Mouse (Mus musculus): ENCODE data around the gene BC024978. TPM values are rescaled to one million over a fixed set of nuclear protein-coding genes. Genes with fewer than 3 reads are reported as not detected.

The BC024978 gene
- polyA plus RNA-seq, 1 experiment from 2014 or later: 1.7 TPM

DNA sequence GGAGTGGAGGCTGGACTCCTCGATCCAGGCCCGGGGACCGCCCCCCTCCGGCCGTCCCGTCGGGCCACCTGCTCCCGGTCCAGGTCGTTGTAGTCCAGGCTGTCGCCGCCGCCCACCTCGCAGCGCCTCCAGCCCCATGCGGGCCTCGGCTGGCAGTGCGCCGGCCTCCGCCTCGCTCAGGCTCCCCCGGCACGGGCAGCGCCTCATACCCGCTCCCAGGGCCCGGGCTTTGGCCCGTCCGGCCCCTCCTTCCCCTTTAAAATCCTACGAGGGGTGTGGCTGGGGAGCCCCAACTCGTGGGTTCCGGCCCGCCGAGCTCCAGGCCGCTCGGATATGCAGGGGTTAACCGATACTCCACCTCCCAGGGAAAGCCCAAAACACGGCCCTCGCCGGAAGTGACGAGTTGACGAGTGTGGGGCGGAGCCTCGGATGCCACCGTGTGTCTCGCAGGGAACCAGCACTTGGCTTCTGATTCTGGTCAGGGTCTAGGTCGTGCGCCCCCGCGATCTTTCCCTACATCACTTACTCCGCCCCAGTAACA is 32.8 kb downstream of the BC024978 start, which contains the start of gene Itpkc:
Gene Itpkc (minus strand): TSS at position 381 of the 541 bp plus-strand sequence.
- WGBS: under 1% methylated on average over 48 of the region's 49 CpGs
- TF ChIP-seq EP300 (optimal IDR thresholded peaks at IDR 0.05) (peak; percentile 22), CTCF (IDR thresholded peaks at IDR 0.05; ENCODE audit: low read depth) (peak; percentile 38; the same call in 1 of the 2 replicates)
- peak; percentile 85 for ATAC-seq (ENCODE audit: low FRiP score, low TSS enrichment)
- H3K4me1 ChIP-seq (replicated peaks; ENCODE audit: control insufficient read depth, insufficient read depth): peaks cover 3% of the 10 kb centered on the region
- H3K27me3 ChIP-seq (ENCODE audit: control insufficient read depth, insufficient read depth, low read length): no peaks in the 10 kb centered on the region
- peak; percentile 98 for DNase-seq (ENCODE audit: low spot score)
- no peaks in the 10 kb centered on the region for H3K36me3 ChIP-seq (ENCODE audit: control insufficient read depth, insufficient read depth, low read length)
- H3K9ac ChIP-seq (ENCODE audit: low read length): peak within 1 kb of the TSS; percentile 87
- peak within 1 kb of the TSS; percentile 78 for H3K4me2 ChIP-seq (replicated peaks; ENCODE audit: low read depth)
- peak within 1 kb of the TSS; percentile 82 for H3K4me3 ChIP-seq (ENCODE audit: low read depth, low read length)
- no peaks in the 10 kb centered on the region for H3K9me3 ChIP-seq (ENCODE audit: control insufficient read depth, low read length)
- peak within 1 kb of the TSS; percentile 93 for H3K27ac ChIP-seq (replicated peaks)

DNA sequence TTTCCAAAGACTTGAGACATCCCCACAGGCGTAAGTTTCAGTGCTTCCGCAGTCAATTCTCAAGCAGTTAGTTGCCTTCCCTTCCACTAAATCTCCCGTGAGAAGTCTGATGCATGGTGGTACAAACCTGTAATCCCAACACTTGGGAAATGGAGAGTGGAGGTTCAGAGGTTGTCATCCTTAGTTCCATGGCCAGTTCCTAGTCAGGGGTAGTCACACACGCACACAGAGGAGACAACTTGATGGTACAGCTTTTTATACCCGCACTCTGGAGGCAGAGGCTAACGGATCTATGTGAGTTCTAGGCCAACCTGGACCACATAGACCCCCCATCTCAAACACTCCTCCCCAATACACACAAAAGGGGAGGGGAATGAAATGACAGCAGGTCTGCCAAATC is 33.3 kb downstream of the BC024978 start:
- TF ChIP-seq CTCF (IDR thresholded peaks at IDR 0.05; ENCODE audit: low read depth) (no peak), EP300 (optimal IDR thresholded peaks at IDR 0.05) (no peak)
- Histone ChIP-seq H3K9ac (ENCODE audit: low read length) (peak overlapping the region; percentile 87), H3K27ac (replicated peaks) (peak overlapping the region; percentile 93), H3K36me3 (ENCODE audit: control insufficient read depth, insufficient read depth, low read length) (no peaks in the 10 kb centered on the region), H3K4me2 (replicated peaks; ENCODE audit: low read depth) (peak overlapping the region; percentile 78), H3K4me1 (replicated peaks; ENCODE audit: control insufficient read depth, insufficient read depth) (peaks cover 6% of the 10 kb centered on the region), H3K27me3 (ENCODE audit: control insufficient read depth, insufficient read depth, low read length) (no peaks in the 10 kb centered on the region), H3K9me3 (ENCODE audit: control insufficient read depth, low read length) (no peaks in the 10 kb centered on the region), H3K4me3 (ENCODE audit: low read depth, low read length) (peak overlapping the region; percentile 82)
- ATAC-seq (ENCODE audit: low FRiP score, low TSS enrichment) (no peak), DNase-seq (ENCODE audit: low spot score) (no peak)
- WGBS: 12% methylated on average over 6 of the region's 6 CpGs

DNA sequence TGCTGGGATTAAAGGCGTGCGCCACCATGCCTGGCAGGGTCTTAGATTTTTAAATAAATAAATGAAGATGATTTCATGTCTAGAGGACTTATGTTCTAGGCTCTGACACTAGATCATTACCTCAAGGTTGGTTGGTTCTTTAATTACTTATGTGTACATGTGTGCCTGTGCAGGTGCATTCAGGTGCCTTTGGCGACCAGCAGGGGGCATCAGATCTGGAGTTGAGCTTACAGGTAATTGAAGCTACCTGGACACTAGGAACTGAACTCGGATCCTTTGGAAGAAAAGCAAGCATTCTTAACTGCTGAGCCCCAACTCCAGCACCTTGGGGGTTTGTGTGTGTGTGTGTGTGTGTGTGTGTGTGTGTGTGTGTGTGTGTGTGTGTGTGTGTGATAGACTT is 35.2 kb downstream of the BC024978 start:
- TF ChIP-seq CTCF (IDR thresholded peaks at IDR 0.05; ENCODE audit: low read depth) (peak; percentile 52), EP300 (optimal IDR thresholded peaks at IDR 0.05) (no peak)
- Histone ChIP-seq H3K4me3 (ENCODE audit: low read depth, low read length) (no peak overlapping the region), H3K27ac (replicated peaks) (no peak overlapping the region), H3K9me3 (ENCODE audit: control insufficient read depth, low read length) (no peaks in the 10 kb centered on the region), H3K9ac (ENCODE audit: low read length) (no peak overlapping the region), H3K36me3 (ENCODE audit: control insufficient read depth, insufficient read depth, low read length) (no peaks in the 10 kb centered on the region), H3K27me3 (ENCODE audit: control insufficient read depth, insufficient read depth, low read length) (no peaks in the 10 kb centered on the region), H3K4me2 (replicated peaks; ENCODE audit: low read depth) (no peak overlapping the region), H3K4me1 (replicated peaks; ENCODE audit: control insufficient read depth, insufficient read depth) (peaks cover 6% of the 10 kb centered on the region)
- 74% methylated on average over 4 of the region's 4 CpGs for WGBS
- no peak for DNase-seq (ENCODE audit: low spot score)
- ATAC-seq (ENCODE audit: low FRiP score, low TSS enrichment): no peak

DNA sequence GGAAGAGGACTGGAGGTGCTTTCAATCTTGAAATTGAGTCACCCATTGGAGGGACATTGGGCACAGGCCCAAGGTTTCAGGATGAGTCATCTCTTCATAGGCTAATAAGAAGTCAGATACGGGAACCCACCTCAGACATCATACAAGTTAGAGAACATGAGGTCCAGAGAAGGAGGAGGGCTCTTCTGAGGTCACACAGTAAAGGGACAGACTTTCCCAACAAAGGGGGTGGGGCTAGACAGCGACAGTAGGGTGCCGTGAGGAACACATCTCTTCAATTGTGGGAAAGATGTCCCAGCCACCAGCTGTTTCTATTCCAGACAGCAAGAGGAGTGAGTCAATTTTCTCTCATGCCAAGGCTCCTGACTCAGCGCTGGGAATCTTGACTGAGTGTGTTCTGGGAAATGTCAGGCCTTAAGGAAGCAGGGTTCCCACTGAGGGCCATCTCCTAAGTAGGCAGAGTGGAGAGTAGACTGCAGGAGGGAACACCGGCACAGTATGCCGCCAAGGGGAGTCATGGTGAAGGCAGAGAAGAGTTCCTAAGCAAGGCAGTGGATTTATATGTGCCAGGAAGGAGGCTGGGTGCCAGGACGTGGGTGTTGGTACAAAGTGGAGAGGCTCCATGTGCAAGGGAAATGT is 36.2 kb downstream of the BC024978 start:
- Histone ChIP-seq H3K9ac (ENCODE audit: low read length) (no peak overlapping the region), H3K27me3 (ENCODE audit: control insufficient read depth, insufficient read depth, low read length) (no peaks in the 10 kb centered on the region), H3K4me3 (ENCODE audit: low read depth, low read length) (no peak overlapping the region), H3K27ac (replicated peaks) (peak overlapping the region; percentile 84), H3K9me3 (ENCODE audit: control insufficient read depth, low read length) (no peaks in the 10 kb centered on the region), H3K4me2 (replicated peaks; ENCODE audit: low read depth) (no peak overlapping the region), H3K4me1 (replicated peaks; ENCODE audit: control insufficient read depth, insufficient read depth) (peaks cover 6% of the 10 kb centered on the region), H3K36me3 (ENCODE audit: control insufficient read depth, insufficient read depth, low read length) (no peaks in the 10 kb centered on the region)
- WGBS: 39% methylated on average over 7 of the region's 7 CpGs
- ATAC-seq (ENCODE audit: low FRiP score, low TSS enrichment) (peak; percentile 13), DNase-seq (ENCODE audit: low spot score) (peak; percentile 62)
- no peak for TF ChIP-seq CTCF (IDR thresholded peaks at IDR 0.05; ENCODE audit: low read depth)
- no peak for TF ChIP-seq EP300 (optimal IDR thresholded peaks at IDR 0.05)

DNA sequence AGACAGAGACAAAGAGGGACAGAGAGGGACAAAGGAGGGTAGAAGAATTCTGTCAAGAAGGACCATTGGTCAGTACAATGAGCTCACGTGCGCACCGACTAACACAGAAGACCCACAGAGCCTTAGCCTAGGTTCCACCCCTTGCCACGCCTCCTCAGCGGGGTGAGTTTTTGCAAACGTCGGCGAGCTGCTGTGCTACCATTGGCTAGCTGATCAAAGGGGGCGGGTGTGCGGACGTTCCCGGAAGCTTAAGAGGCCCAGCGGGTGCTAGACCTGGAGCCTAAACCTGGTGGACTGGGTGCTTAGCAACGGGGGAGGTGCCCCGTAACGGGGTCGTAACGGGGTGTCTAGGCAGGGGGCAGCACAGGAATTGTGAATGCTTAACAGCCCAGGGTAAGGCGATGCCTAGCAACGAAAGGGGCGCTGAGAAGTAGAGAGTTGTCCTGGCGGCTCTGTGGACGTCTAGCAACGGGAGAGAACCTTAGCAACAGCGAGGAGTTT is 37.2 kb downstream of the BC024978 start, which contains the start of gene Coq8b:
Gene Coq8b (plus strand): TSS at position 243 of the 501 bp plus-strand sequence.
- ATAC-seq (ENCODE audit: low FRiP score, low TSS enrichment): peak; percentile 88
- Histone ChIP-seq H3K9ac (ENCODE audit: low read length) (peak within 1 kb of the TSS; percentile 67), H3K4me3 (ENCODE audit: low read depth, low read length) (peak within 1 kb of the TSS; percentile 60), H3K9me3 (ENCODE audit: control insufficient read depth, low read length) (no peaks in the 10 kb centered on the region), H3K4me1 (replicated peaks; ENCODE audit: control insufficient read depth, insufficient read depth) (peaks cover 3% of the 10 kb centered on the region; the same call in 1 of the 2 replicates), H3K27me3 (ENCODE audit: control insufficient read depth, insufficient read depth, low read length) (no peaks in the 10 kb centered on the region), H3K27ac (replicated peaks) (peak within 1 kb of the TSS; percentile 84), H3K36me3 (ENCODE audit: control insufficient read depth, insufficient read depth, low read length) (no peaks in the 10 kb centered on the region), H3K4me2 (replicated peaks; ENCODE audit: low read depth) (peak within 1 kb of the TSS; percentile 64)
- peak; percentile 98 for DNase-seq (ENCODE audit: low spot score)
- WGBS: 1% methylated on average over 25 of the region's 25 CpGs
- TF ChIP-seq EP300 (optimal IDR thresholded peaks at IDR 0.05): no peak
- peak; percentile 41; the same call in 1 of the 2 replicates for TF ChIP-seq CTCF (IDR thresholded peaks at IDR 0.05; ENCODE audit: low read depth)

DNA sequence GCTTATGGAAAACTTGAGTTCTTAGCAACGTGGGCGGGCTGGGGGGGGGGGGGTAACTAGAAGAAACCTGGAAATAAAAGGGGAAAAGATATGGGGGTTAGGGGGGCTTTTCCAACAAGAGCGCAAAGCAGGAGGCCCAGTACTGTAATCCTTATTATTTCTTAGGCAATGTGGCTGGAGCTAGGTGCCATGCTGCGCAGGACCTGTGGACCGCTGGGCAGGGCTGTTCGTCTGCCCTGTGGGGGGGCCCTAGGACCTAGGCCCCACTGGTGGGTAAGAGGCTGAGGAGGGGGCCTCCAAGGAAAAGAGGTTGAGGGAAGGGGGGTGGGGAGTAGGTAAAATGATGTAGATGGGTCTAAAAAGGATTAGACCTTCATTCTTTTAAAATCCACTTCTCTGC is 37.7 kb downstream of the BC024978 start:
- Histone ChIP-seq H3K4me1 (replicated peaks; ENCODE audit: control insufficient read depth, insufficient read depth) (peaks cover 3% of the 10 kb centered on the region; the same call in 1 of the 2 replicates), H3K36me3 (ENCODE audit: control insufficient read depth, insufficient read depth, low read length) (no peaks in the 10 kb centered on the region), H3K9ac (ENCODE audit: low read length) (peak overlapping the region; percentile 67), H3K27ac (replicated peaks) (peak overlapping the region; percentile 63; the same call in 1 of the 2 replicates), H3K4me2 (replicated peaks; ENCODE audit: low read depth) (peak overlapping the region; percentile 64), H3K4me3 (ENCODE audit: low read depth, low read length) (peak overlapping the region; percentile 60), H3K27me3 (ENCODE audit: control insufficient read depth, insufficient read depth, low read length) (no peaks in the 10 kb centered on the region), H3K9me3 (ENCODE audit: control insufficient read depth, low read length) (no peaks in the 10 kb centered on the region)
- DNase-seq (ENCODE audit: low spot score): no peak
- 1% methylated on average over 6 of the region's 6 CpGs for WGBS
- ATAC-seq (ENCODE audit: low FRiP score, low TSS enrichment): no peak
- TF ChIP-seq EP300 (optimal IDR thresholded peaks at IDR 0.05) (no peak), CTCF (IDR thresholded peaks at IDR 0.05; ENCODE audit: low read depth) (no peak)

All from stomach, postnatal 0 days (tissue).